Mouse (Mus musculus): ENCODE data around the gene Acot2. TPM values are rescaled to one million over a fixed set of nuclear protein-coding genes. Genes with fewer than 3 reads are reported as not detected.
"Not testable (repeated sequence)": the region's sequence is repeated elsewhere in the genome, so short reads cannot be mapped to it uniquely, and the experiment has no call there.

Gene Acot2
- polyA plus RNA-seq, 1 experiment: 3.5 TPM

DNA sequence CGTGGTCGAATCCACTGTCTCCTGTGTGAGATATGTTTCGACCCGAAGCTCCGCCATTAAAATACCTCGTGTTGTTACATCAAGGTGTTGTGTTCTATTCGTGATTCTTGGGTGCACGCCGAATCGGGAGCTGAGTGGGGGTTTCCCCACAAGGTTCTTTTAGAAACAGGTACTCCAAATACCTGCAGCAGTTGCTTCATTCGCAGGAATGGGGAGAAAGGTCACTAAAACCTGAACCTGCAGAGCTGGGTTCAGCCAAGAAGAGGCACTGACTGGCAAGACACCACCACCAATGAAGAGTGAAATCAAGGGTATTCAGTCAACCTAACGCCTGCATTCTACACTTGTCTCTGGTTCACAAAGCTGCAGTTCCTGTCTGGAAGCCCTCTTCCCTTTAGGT lies 20.6 kb downstream of the Acot2 start:
- no peak overlapping the region for H3K4me3 ChIP-seq (replicated peaks; ENCODE audit: control insufficient read depth, low read depth, low read length)
- TF ChIP-seq CTCF (IDR thresholded peaks at IDR 0.05; ENCODE audit: control insufficient read depth, insufficient read depth, low read length) (no peak), POLR2A (IDR thresholded peaks at IDR 0.05; ENCODE audit: borderline replicate concordance, control insufficient read depth, low read depth, low read length) (no peak)
- no peaks in the 10 kb centered on the region for H3K4me1 ChIP-seq (ENCODE audit: control insufficient read depth, insufficient read depth, low read length)
- H3K27ac ChIP-seq (ENCODE audit: control insufficient read depth, insufficient read depth, low read depth, low read length, poor library complexity): no peak overlapping the region
- WGBS: 83% methylated on average over 12 of the region's 12 CpGs

DNA sequence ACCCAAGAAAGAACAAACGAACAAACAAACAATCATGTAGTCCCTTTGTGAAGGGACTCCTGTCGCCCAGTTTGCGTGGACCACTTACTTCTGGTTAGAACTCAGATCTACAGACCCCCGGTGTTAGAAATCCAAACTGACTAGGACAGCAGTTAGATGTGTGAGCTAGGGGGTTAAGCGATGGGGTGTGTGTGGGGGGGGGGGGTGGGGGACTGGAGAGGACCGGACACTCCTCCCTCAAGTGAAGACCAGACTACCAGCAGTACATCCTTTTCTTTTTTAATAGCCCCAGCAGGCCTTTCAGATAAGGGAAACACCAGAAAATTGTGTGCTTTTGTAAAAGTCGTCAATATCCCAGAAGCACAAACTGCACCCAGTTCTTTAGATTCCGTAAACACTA lies 21.1 kb downstream of the Acot2 start:
- Histone ChIP-seq H3K4me3 (replicated peaks; ENCODE audit: control insufficient read depth, low read depth, low read length) (no peak overlapping the region), H3K4me1 (ENCODE audit: control insufficient read depth, insufficient read depth, low read length) (no peaks in the 10 kb centered on the region), H3K27ac (ENCODE audit: control insufficient read depth, insufficient read depth, low read depth, low read length, poor library complexity) (no peak overlapping the region)
- WGBS: 57% methylated on average over 8 of the region's 8 CpGs
- TF ChIP-seq POLR2A (IDR thresholded peaks at IDR 0.05; ENCODE audit: borderline replicate concordance, control insufficient read depth, low read depth, low read length): no peak
- no peak for TF ChIP-seq CTCF (IDR thresholded peaks at IDR 0.05; ENCODE audit: control insufficient read depth, insufficient read depth, low read length)

DNA sequence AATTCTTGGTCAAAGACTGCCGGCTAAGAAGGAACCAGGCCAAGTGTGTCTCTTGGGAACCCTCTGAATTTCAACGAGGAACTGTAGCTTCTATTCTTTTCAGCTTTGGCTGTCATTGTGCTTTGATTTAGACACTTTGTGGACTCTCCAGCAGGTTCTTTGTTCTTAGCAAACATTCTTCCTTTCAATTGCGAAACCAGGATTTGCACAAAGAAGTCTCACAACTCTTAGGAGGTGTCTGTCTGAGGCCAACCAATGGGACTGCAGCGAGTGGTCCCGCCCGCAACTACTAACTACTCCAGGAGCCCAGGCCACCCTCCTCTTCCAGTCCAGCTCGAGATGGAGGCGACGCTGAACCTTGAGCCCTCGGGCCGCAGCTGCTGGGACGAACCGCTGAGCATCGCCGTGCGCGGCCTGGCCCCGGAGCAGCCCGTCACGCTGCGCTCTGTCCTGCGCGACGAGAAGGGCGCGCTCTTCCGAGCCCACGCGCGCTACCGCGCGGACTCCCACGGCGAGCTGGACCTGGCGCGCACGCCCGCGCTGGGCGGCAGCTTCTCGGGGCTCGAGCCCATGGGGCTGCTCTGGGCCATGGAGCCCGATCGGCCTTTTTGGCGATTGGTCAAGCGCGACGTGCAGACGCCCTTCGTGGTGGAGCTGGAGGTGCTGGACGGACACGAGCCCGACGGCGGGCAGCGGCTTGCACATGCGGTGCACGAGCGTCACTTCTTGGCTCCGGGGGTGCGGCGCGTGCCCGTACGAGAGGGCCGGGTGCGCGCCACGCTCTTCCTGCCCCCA lies 21.7 kb downstream of the Acot2 start, which contains the start of gene Acot1:
TSS of gene Acot1 (plus strand) at position 320 of the 795 bp plus-strand sequence.
- WGBS: 1% methylated on average over 67 of the region's 70 CpGs
- not testable (repeated sequence) for H3K4me1 ChIP-seq (ENCODE audit: control insufficient read depth, insufficient read depth, low read length); H3K27ac ChIP-seq (ENCODE audit: control insufficient read depth, insufficient read depth, low read depth, low read length, poor library complexity)
- H3K4me3 ChIP-seq (replicated peaks; ENCODE audit: control insufficient read depth, low read depth, low read length): peak within 1 kb of the TSS; percentile 61

DNA sequence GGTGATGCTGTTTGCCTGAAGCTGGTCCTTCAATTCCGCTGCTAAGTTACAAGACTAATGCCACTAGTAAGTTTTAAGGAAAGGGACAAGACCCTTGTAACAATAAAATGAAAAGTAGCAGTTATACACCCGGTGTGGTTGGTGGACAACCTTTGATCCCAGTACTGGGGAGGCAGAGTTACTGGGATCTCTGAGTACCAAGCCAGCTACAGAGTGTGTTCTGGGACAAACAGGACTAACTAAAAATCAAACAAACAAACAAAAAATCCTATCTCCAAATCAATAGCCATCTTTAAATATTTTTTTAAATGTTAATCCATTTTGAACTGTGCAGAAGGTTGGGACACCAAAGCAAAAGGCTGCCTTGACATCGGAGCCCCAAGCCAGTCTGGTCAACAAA lies 22.5 kb downstream of the Acot2 start:
- H3K27ac ChIP-seq (ENCODE audit: control insufficient read depth, insufficient read depth, low read depth, low read length, poor library complexity): no peak overlapping the region
- no peaks in the 10 kb centered on the region for H3K4me1 ChIP-seq (ENCODE audit: control insufficient read depth, insufficient read depth, low read length)
- H3K4me3 ChIP-seq (replicated peaks; ENCODE audit: control insufficient read depth, low read depth, low read length): no peak overlapping the region
- 71% methylated on average over 3 of the region's 3 CpGs for WGBS
- TF ChIP-seq CTCF (IDR thresholded peaks at IDR 0.05; ENCODE audit: control insufficient read depth, insufficient read depth, low read length) (no peak), POLR2A (IDR thresholded peaks at IDR 0.05; ENCODE audit: borderline replicate concordance, control insufficient read depth, low read depth, low read length) (no peak)

DNA sequence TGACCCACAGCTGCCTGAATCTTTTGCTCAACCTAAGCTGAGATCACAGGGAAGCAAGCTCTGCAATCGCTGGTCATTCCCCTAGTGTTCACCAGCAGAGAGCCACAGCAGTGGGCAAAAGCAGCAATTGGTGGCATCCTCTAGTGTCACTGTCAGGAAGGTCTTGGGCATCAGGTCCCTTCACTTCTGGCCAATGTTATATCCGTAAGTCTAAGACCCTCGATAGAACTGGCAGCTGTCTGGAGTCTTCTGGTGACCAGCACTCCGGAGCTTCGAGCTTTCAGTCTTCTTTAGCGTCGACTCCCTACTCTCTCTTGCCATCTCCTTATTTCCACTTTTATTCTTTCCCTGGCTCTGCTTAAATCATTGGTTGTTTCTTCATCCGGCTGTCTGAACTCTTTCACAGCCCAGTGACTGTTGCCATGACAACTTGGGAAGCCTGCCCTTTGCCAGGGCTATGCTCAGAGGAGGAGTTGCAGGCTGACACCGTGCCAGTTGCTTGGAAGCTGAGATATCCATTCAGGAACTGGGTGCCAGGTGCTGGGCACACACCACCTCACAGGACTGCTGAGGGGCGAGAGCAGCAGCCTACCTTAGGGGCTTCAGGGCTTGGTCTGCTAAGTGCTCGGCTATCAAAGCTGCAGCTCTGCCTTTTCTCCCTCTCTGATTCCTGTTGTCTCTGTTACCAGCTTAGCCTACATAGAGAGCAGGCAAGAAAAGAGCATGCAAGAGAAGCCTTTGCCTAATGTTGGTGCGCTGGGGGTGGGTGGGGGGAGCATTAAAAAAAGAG lies 23.8 kb downstream of the Acot2 start:
- H3K4me1 ChIP-seq (ENCODE audit: control insufficient read depth, insufficient read depth, low read length): no peaks in the 10 kb centered on the region
- no peak overlapping the region for H3K4me3 ChIP-seq (replicated peaks; ENCODE audit: control insufficient read depth, low read depth, low read length)
- WGBS: 61% methylated on average over 12 of the region's 12 CpGs
- TF ChIP-seq CTCF (IDR thresholded peaks at IDR 0.05; ENCODE audit: control insufficient read depth, insufficient read depth, low read length) (no peak), POLR2A (IDR thresholded peaks at IDR 0.05; ENCODE audit: borderline replicate concordance, control insufficient read depth, low read depth, low read length) (no peak)
- no peak overlapping the region for H3K27ac ChIP-seq (ENCODE audit: control insufficient read depth, insufficient read depth, low read depth, low read length, poor library complexity)

DNA sequence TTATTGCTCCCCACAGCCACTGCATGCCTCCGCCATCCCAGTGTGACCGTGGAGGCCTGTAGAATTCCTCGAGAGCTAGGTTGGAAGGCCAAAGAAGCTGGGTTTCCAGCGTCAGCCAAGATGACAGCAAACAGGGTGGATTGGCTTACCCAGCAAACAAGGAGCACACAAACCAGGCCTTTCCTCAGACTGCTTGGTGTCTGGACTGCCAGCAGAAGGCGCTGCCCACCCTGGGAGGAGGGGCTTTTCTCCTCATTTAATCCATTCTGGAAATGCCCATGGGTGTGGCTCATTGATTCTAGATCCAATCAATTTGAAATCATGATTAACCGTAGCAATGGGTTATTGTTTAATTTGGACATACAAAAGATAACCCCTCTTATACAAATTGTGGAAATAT lies 25.5 kb downstream of the Acot2 start:
- WGBS: 83% methylated on average over 6 of the region's 6 CpGs
- Histone ChIP-seq H3K4me1 (ENCODE audit: control insufficient read depth, insufficient read depth, low read length) (no peaks in the 10 kb centered on the region), H3K4me3 (replicated peaks; ENCODE audit: control insufficient read depth, low read depth, low read length) (no peak overlapping the region), H3K27ac (ENCODE audit: control insufficient read depth, insufficient read depth, low read depth, low read length, poor library complexity) (no peak overlapping the region)
- no peak for TF ChIP-seq POLR2A (IDR thresholded peaks at IDR 0.05; ENCODE audit: borderline replicate concordance, control insufficient read depth, low read depth, low read length)
- peak; percentile 9; the same call in 1 of the 2 replicates for TF ChIP-seq CTCF (IDR thresholded peaks at IDR 0.05; ENCODE audit: control insufficient read depth, insufficient read depth, low read length)

DNA sequence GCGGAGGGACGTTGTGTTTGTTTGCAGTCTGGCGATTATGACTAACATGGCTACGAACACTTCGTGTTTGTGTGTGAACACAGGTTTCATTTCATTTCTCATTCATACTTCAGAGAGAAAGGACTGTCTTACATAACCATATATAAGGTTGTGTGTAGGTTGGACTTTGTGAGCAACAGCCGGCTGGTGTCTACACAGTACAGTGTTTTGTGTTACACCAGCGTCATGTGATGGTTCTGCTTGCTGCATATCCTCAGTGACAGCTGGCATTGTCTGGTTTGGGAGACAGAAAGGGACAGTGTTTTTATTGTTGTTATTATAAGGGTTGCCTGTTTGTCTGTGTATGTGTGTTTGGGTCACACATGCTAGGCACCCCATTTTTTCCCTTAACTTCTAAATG lies 26.0 kb downstream of the Acot2 start:
- TF ChIP-seq POLR2A (IDR thresholded peaks at IDR 0.05; ENCODE audit: borderline replicate concordance, control insufficient read depth, low read depth, low read length) (no peak), CTCF (IDR thresholded peaks at IDR 0.05; ENCODE audit: control insufficient read depth, insufficient read depth, low read length) (no peak)
- no peak overlapping the region for H3K27ac ChIP-seq (ENCODE audit: control insufficient read depth, insufficient read depth, low read depth, low read length, poor library complexity)
- no peak overlapping the region for H3K4me3 ChIP-seq (replicated peaks; ENCODE audit: control insufficient read depth, low read depth, low read length)
- 87% methylated on average over 7 of the region's 7 CpGs for WGBS
- no peaks in the 10 kb centered on the region for H3K4me1 ChIP-seq (ENCODE audit: control insufficient read depth, insufficient read depth, low read length)

DNA sequence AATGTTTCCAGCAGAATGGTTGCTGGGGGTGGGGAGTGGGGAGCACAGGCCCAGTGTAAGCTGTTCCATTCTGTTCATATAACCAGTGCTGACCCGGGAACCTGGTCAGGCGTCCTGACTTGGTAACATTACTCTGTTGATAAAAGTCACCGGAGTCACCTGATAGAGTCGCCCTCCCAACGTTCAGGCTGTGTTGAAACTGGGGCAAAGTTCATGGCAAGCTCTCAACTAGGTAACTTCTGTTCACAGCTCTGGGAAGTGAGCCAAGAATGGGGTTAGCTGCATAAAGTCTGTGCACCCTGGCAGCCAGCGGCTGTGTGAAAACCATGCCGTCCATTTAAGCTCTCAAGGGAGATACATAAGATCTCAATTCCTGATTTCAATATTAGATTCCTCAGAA lies 32.9 kb downstream of the Acot2 start:
- not testable (repeated sequence) for H3K4me3 ChIP-seq (replicated peaks; ENCODE audit: control insufficient read depth, low read depth, low read length); H3K4me1 ChIP-seq (ENCODE audit: control insufficient read depth, insufficient read depth, low read length); H3K27ac ChIP-seq (ENCODE audit: control insufficient read depth, insufficient read depth, low read depth, low read length, poor library complexity)
- 2% methylated on average over 7 of the region's 7 CpGs for WGBS

DNA sequence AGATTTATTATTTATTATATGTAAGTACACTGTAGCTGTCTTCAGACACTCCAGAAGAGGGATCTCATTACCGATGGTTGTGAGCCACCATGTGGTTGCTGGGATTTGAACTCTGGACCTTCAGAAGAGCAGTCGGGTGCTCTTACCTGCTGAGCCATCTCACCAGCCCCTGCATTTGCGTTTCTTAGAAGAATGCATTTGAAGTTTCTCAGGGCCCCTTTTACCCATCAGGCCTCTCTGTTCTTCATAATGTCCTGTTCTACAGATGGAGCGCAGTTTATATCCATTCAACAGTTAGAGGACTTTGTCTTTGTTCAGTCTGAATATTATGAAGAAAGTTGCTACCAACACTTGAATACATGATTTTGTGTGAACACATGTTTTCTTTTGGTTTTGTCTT lies 34.6 kb downstream of the Acot2 start:
- not testable (repeated sequence) for H3K4me1 ChIP-seq (ENCODE audit: control insufficient read depth, insufficient read depth, low read length); H3K4me3 ChIP-seq (replicated peaks; ENCODE audit: control insufficient read depth, low read depth, low read length); H3K27ac ChIP-seq (ENCODE audit: control insufficient read depth, insufficient read depth, low read depth, low read length, poor library complexity)
- WGBS: 91% methylated on average over 4 of the region's 4 CpGs

Measured in bone marrow, adult 2 months (tissue).